In genomic region chr19:56041930-56042329, GRCm38 (mm10) we compare ENCODE assay signal across 21 mouse cellular contexts.
"Had no signal": no experiment of that assay in that cellular context is flagged by ENCODE, and none has a peak within 500 bp of the region (broad histone marks: within the 10 kb centered on the region; RNA-seq: fewer than 3 reads in every experiment).

No protein-coding gene starts in this region.

- DNase-seq: liver, postnatal 0 days; lung, adult 2 months; lung, postnatal 14 days; lung, postnatal 36 days; retina, postnatal 1 day; right cerebral cortex, adult 18-20 months; right cerebral cortex, postnatal 25 days; right cerebral cortex, postnatal 4 days; spleen, adult 18-20 months; thymus, adult 18-20 months; thymus, postnatal 14 days; thymus, postnatal 36 days had no signal

- H3K9ac ChIP-seq: liver, postnatal 0 days; lung, embryonic 15.5 days; midbrain, embryonic 13.5 days; midbrain, embryonic 15.5 days; neural tube, embryonic 13.5 days; neural tube, embryonic 15.5 days had no signal

- H3K9me3 ChIP-seq: lung, embryonic 15.5 days; midbrain, embryonic 13.5 days; midbrain, embryonic 15.5 days; neural tube, embryonic 13.5 days; neural tube, embryonic 15.5 days had no signal

- H3K4me1 ChIP-seq: lung, embryonic 15.5 days; megakaryocyte, embryonic 14.5 days had no signal

- H3K4me3 ChIP-seq: lung, embryonic 15.5 days; megakaryocyte, embryonic 14.5 days; midbrain, embryonic 13.5 days; midbrain, embryonic 15.5 days; neural tube, embryonic 13.5 days; neural tube, embryonic 15.5 days had no signal

- H3K27ac ChIP-seq: lung, embryonic 15.5 days; macrophage; midbrain, embryonic 13.5 days; midbrain, embryonic 15.5 days; neural tube, embryonic 13.5 days; neural tube, embryonic 15.5 days had no signal

- ATAC-seq: liver, postnatal 0 days; lung, postnatal 0 days; midbrain, embryonic 13.5 days; midbrain, embryonic 15.5 days had no signal

- H3K36me3 ChIP-seq: lung, embryonic 15.5 days; midbrain, embryonic 13.5 days; midbrain, embryonic 15.5 days; neural tube, embryonic 13.5 days; neural tube, embryonic 15.5 days had no signal

- H3K27me3 ChIP-seq: lung, embryonic 15.5 days; megakaryocyte, embryonic 14.5 days; midbrain, embryonic 13.5 days; midbrain, embryonic 15.5 days; neural tube, embryonic 13.5 days; neural tube, embryonic 15.5 days had no signal

- H3K4me2 ChIP-seq: lung, embryonic 15.5 days; midbrain, embryonic 11.5 days; midbrain, embryonic 13.5 days; midbrain, embryonic 15.5 days; neural tube, embryonic 13.5 days; neural tube, embryonic 15.5 days had no signal
